Mouse (Mus musculus) erythroblast, embryonic 14.5 days (primary cell): Measurements from ENCODE around the gene Zscan2. TPM values are rescaled to one million over a fixed set of nuclear protein-coding genes. Genes with fewer than 3 reads are reported as not detected.
A peak's percentile ranks its signal among the peaks of the same experiment; 100 is the strongest.

Source experiments
- H3K27me3 ChIP-seq: 2 replicates; pipeline ENCODE4 v1.6.1; 2012; ENCODE audit warnings: inconsistent platforms; ENCODE audit not compliant: control insufficient read depth
- H3K36me3 ChIP-seq: 2 replicates; pipeline ENCODE4 v1.6.1; 2012; ENCODE audit warnings: mild to moderate bottlenecking, inconsistent platforms; ENCODE audit not compliant: control insufficient read depth
- H3K4me1 ChIP-seq: 2 replicates; pipeline ENCODE4 v1.6.1; 2012; ENCODE audit warnings: inconsistent platforms; ENCODE audit not compliant: control insufficient read depth
- H3K4me3 ChIP-seq: replicated peaks from 2 replicates; pipeline ENCODE3; 2012; ENCODE audit warnings: moderate library complexity, mild to moderate bottlenecking, inconsistent platforms
- H3K9me3 ChIP-seq: 2 replicates; pipeline ENCODE4 v1.6.1; 2012; ENCODE audit warnings: low read length, inconsistent platforms, mixed read lengths; ENCODE audit not compliant: control insufficient read depth
- GATA1 ChIP-seq: IDR thresholded peaks from 2 replicates; pipeline ENCODE4 v1.6.1; 2012; ENCODE audit warnings: low read length, inconsistent platforms, mixed read lengths
- TAL1 ChIP-seq: IDR thresholded peaks from 3 replicates; pipeline ENCODE4 v1.6.1; 2012; ENCODE audit warnings: low read length, inconsistent platforms, mixed read lengths
- polyA plus RNA-seq: library from polyadenylated mRNA; stranded (reverse); fragments of >175 nt; gene quantifications from 2 replicates; pipeline ENCODE4 v1.2.3, GENCODE M21; 2012

Zscan2 gene
- polyA plus RNA-seq, 1 experiment: 0.02 TPM

DNA sequence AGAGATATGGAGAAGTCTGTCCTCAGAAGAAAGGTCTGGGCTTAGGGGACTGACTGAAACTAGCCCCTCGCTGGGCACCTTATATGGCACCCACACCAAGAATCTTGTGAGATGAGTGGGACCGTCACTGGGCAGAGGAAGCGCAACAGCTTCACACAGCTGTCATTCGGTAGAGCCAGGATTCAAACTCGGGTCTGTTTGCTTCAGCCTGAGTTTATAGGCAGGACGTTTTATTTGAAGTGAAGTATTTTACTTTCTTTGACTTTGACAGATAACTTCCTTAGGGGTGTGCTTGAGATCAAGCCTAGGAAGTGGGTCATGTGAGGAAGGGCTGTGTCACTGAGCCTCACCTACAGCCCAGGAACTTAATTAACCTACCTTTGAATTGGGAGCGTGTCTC is 4.8 kb downstream of the Zscan2 start:
- Histone ChIP-seq H3K4me1 (peaks cover 17% of the 10 kb centered on the region), H3K9me3 (no peaks in the 10 kb centered on the region), H3K27me3 (no peaks in the 10 kb centered on the region), H3K36me3 (no peaks in the 10 kb centered on the region; the same call in 1 of the 2 replicates), H3K4me3 (no peak overlapping the region)
- TF ChIP-seq GATA1: no peak
- TF ChIP-seq TAL1: no peak

DNA sequence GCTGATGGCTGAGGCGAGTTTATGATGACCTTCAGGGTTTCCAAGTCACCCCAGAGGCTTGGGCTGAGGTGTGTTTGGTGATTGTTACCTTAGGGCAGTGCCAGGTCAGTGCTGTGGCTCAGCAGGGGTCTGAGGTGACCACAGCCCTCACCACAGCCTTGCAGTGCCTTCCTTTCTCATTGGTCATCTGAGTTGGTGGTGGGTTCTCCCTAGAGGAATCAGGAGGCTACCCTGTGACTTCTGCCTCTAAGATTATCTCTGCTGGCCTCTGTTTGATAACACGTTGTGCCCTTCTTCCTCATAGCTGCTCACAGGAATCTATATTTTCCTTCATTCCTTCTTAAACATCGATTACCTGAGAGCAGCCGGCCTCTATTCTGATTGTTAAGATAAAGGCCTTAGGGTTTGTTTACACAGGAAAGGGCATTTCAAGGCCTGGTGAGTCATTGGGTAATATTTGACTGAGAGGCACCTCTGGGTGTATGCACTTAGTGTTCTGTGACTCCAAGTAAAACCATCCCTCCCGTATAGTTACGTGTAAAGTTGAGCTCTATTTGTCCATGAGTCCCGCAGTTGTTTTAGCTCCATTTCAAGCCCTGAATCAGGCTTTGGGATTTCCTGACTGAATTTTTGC is 5.9 kb downstream of the Zscan2 start:
- Histone ChIP-seq H3K4me3 (no peak overlapping the region), H3K36me3 (no peaks in the 10 kb centered on the region; the same call in 1 of the 2 replicates), H3K4me1 (peaks cover 7% of the 10 kb centered on the region), H3K9me3 (no peaks in the 10 kb centered on the region), H3K27me3 (no peaks in the 10 kb centered on the region)
- TF ChIP-seq GATA1 (no peak), TAL1 (no peak)

DNA sequence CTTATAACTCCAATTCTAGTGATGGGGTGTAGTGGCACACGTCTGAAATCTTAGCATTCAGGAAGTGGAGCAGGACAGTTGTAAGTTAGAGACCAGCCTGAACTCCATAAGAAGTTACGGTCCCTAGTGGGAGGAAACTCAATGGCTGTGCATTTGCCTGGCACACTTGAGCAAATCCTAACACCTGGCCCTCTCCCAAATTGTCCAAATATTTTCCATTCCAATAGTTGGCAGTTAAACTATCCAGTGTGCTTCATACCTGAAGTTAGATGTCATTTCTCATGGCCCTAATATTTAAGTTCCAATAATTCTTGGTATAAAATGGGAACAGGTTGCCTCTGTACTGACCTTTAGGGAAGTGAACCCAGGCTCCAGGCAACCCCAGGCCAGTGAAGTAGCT is 8.0 kb downstream of the Zscan2 start:
- Histone ChIP-seq H3K4me3 (no peak overlapping the region), H3K36me3 (no peaks in the 10 kb centered on the region; the same call in 1 of the 2 replicates), H3K27me3 (no peaks in the 10 kb centered on the region), H3K4me1 (peaks cover 3% of the 10 kb centered on the region), H3K9me3 (no peaks in the 10 kb centered on the region)
- no peak for TF ChIP-seq GATA1
- TF ChIP-seq TAL1: no peak

DNA sequence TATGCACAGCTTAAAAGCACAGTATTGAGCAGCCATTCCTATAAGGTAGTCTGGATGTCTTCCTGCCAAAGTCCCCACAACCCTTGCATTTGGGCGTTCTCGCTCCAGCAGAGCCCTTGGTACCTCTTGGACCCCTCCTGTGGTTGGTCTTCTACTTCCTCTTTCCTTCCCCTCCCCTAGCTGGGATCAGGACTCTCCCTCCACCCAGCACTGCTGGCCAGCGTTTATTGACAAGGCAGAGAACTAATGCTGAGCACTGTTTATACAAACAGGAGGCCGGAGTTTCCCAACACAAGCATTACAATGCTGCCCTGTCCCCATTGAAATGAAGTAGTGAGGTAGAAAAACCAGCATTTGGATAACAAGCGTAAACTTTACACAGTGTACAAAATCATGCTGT is 12.3 kb downstream of the Zscan2 start:
- TF ChIP-seq TAL1: no peak
- no peak for TF ChIP-seq GATA1
- no peak overlapping the region for H3K4me3 ChIP-seq
- H3K27me3 ChIP-seq: peaks cover 3% of the 10 kb centered on the region
- H3K36me3 ChIP-seq: peaks cover 7% of the 10 kb centered on the region
- H3K4me1 ChIP-seq: no peaks in the 10 kb centered on the region
- no peaks in the 10 kb centered on the region; the same call in 1 of the 2 replicates for H3K9me3 ChIP-seq

DNA sequence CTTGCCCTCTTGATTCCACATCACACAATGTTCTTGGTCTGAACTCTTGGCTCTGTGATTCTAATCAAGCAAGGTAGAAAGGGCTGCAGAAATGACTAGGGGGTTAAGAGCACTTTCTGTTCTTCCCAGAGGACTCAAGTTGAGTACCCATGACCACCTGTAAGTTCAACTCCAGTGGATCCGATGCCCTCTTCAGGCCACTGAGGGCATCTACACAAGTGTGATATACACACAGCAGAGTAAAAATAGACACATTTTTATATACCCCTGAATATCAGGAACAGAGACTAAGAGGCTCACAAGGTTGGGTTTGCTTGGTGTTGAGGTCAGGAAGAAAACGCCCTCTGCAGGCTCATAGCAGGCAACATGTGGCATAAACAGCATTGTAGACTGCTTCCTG is 12.9 kb downstream of the Zscan2 start:
- Histone ChIP-seq H3K4me3 (no peak overlapping the region), H3K4me1 (no peaks in the 10 kb centered on the region), H3K27me3 (peaks cover 3% of the 10 kb centered on the region), H3K9me3 (no peaks in the 10 kb centered on the region; the same call in 1 of the 2 replicates), H3K36me3 (peaks cover 7% of the 10 kb centered on the region)
- no peak for TF ChIP-seq TAL1
- TF ChIP-seq GATA1: no peak

DNA sequence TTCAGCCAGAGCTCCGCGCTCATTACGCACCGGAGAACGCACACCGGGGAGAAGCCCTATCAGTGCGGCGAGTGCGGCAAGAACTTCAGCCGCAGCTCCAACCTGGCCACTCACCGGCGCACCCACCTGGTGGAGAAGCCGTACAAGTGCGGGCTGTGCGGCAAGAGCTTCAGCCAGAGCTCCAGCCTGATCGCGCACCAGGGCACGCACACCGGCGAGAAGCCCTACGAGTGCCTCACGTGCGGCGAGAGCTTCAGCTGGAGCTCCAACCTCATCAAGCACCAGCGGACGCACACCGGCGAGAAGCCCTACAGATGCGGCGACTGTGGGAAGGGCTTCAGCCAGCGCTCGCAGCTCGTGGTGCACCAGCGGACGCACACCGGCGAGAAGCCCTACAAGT is 15.0 kb downstream of the Zscan2 start:
- Histone ChIP-seq H3K27me3 (peaks cover 3% of the 10 kb centered on the region), H3K4me1 (no peaks in the 10 kb centered on the region), H3K4me3 (no peak overlapping the region), H3K9me3 (no peaks in the 10 kb centered on the region; the same call in 1 of the 2 replicates), H3K36me3 (peaks cover 7% of the 10 kb centered on the region)
- TF ChIP-seq TAL1 (no peak), GATA1 (no peak)

DNA sequence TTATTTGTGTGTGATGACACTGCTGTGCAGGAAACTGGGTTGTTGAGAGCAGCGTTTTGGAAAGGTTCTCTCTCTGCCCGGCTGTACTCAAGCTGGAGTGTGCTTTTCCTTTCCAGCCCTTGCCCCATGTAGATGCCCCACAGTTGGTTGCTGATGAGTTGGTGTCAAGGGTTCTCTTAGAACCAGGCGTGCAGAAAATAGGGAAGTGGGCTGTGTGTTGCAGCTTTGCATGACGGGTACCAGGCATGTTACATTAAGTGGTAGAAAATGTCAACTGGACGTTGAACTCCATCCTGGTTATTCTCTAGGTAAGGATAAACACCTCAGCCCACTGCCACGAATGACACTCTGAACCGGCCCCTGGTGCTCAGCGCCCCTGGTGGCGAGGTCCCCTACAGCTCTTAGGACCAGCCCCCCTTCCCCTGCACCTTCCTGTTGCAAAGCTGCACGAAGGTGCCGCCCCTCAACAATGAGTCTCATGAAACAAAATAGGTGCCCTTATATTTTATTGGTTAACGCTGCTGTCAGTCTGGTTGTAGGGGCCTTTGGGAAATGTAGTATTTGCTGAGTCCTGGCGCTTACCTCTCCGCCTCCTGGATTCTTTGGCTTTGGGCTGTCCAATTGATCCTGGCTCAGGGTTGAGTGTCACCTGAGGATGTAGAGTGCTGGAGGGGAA is 22.2 kb downstream of the Zscan2 start:
- peak overlapping the region; percentile 30 for H3K4me3 ChIP-seq
- TF ChIP-seq GATA1: no peak
- no peak for TF ChIP-seq TAL1
- H3K9me3 ChIP-seq: no peaks in the 10 kb centered on the region
- no peaks in the 10 kb centered on the region for H3K27me3 ChIP-seq
- peaks cover 8% of the 10 kb centered on the region for H3K4me1 ChIP-seq
- H3K36me3 ChIP-seq: no peaks in the 10 kb centered on the region

DNA sequence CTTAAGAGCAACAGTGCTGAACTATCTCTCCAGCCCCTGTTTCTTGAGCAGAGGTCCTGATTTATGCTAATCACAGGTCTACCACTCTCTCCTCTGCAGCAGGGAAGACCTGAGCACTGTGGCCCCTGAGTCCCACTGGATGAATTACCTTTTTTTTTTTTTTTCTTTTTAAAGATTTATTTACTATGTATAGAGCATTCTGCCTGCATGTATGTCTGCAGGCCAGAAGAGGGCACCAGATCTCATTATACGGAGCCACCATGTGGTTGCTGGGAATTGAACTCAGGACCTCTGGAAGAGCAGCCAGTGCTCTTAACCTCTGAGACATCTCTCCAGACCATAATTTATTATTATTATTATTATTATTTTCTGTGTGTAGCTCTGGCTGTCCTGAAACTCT is 24.9 kb downstream of the Zscan2 start:
- TF ChIP-seq TAL1: no peak
- TF ChIP-seq GATA1: no peak
- H3K4me1 ChIP-seq: peaks cover 8% of the 10 kb centered on the region
- H3K9me3 ChIP-seq: no peaks in the 10 kb centered on the region
- H3K27me3 ChIP-seq: no peaks in the 10 kb centered on the region
- H3K4me3 ChIP-seq: no peak overlapping the region
- peaks cover 16% of the 10 kb centered on the region for H3K36me3 ChIP-seq

DNA sequence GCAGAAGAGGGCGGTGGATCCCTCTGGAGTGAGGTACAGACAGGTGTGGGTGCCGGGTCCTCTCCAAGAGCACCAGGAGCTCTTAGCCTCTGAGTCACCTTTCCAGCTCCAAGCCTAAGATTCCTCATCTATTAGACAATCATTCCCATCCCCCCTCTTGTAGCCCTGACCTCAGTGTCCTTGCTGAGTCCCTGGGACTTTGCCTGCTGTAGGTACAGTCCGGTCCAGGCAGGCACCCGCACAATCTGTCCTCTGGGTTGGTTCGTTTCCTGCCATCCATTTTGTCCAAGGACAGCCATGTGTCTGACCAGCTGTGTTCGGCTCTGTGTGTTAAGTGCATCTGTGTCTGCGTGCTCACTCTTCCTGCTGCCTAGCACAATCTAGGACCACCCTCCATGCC is 27.9 kb downstream of the Zscan2 start:
- Histone ChIP-seq H3K27me3 (no peaks in the 10 kb centered on the region), H3K9me3 (no peaks in the 10 kb centered on the region), H3K4me3 (no peak overlapping the region), H3K4me1 (peaks cover 4% of the 10 kb centered on the region), H3K36me3 (peaks cover 45% of the 10 kb centered on the region)
- TF ChIP-seq GATA1: no peak
- TF ChIP-seq TAL1: no peak
